9 mouse cellular contexts compared by ENCODE assay signal in the genomic region with DNA sequence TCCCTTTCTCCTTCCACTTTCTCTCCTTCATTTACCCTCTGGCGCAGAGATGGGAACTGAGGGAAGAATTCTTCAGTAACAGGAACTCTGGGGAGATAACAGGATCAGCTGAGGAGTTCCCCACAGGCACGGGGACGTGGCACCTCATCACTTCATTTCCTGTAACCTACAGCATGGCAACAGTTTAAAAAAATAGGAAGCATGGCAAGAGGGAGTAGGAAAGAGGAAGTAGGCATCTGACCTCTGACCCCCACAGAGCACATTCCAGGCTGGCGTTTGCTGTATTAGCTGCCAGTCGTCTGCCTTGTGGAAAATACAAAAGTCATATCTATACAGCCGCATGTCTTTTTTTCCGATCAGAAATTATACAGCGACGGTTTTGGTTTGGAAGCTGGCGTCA.
DNase-seq lines count a peak whose midpoint lies in the region; ATAC-seq and TF ChIP-seq lines count a peak whose summit lies in the region.
"Had no signal": no experiment of that assay in that cellular context is flagged by ENCODE, and none has a peak within 500 bp of the region (broad histone marks: within the 10 kb centered on the region; RNA-seq: fewer than 3 reads in every experiment).

No protein-coding gene starts in this region.

- peaks cover 34% of the 10 kb centered on the region for H3K4me1 ChIP-seq in midbrain, embryonic 10.5 days
- H3K4me1 ChIP-seq in midbrain, embryonic 14.5 days (ENCODE audit: control insufficient read depth, insufficient read depth, low read length) = no peaks in the 10 kb centered on the region
- H3K4me1 ChIP-seq in liver, embryonic 14.5 days (replicated peaks; ENCODE audit: control insufficient read depth in 2 of 2, insufficient read depth in 2 of 2, low read length in 1 of 2) = peaks cover 29 to 48% of the 10 kb centered on the region in 2 experiments

- H3K27ac ChIP-seq in midbrain, embryonic 10.5 days (replicated peaks) = peak overlapping the region; percentile 33; the same call in 1 of the 2 replicates
- H3K27ac ChIP-seq in midbrain, embryonic 14.5 days (replicated peaks; ENCODE audit: low read depth, low read length) = no peak overlapping the region
- peak overlapping the region; percentile 12; the same call in 1 of the 2 replicates for H3K27ac ChIP-seq in liver, embryonic 14.5 days
- H3K27ac ChIP-seq: embryonic facial prominence, embryonic 13.5 days had no signal

- H3K4me3 ChIP-seq in midbrain, embryonic 10.5 days = no peak overlapping the region
- H3K4me3 ChIP-seq in midbrain, embryonic 14.5 days (replicated peaks; ENCODE audit: low read depth, low read length) = no peak overlapping the region
- H3K4me3 ChIP-seq in liver, embryonic 14.5 days (ENCODE audit: insufficient read depth in 1 of 2, low read depth in 2 of 2, low read length in 2 of 2) = no peak overlapping the region
- H3K4me3 ChIP-seq: embryonic facial prominence, embryonic 13.5 days had no signal

- no peak for TF ChIP-seq CTCF in liver, embryonic 14.5 days (IDR thresholded peaks at IDR 0.05; ENCODE audit: low read depth)

- DNase-seq in adrenal gland, postnatal 10 days = peak; percentile 32
- no peak for DNase-seq in adrenal gland, postnatal 25 days
- no peak for DNase-seq in midbrain, embryonic 10.5 days (ENCODE audit: low spot score)
- no peak for DNase-seq in midbrain, embryonic 14.5 days
- DNase-seq in liver, embryonic 14.5 days (ENCODE audit: low read depth in 3 of 3, low spot score in 3 of 3) = no peak
- peak; percentile 29 for DNase-seq in yolk sac, embryonic 10.5 days (ENCODE audit: low spot score)
- DNase-seq in MN1 (ENCODE audit: low spot score) = no peak
- no peak for DNase-seq in Muller cell, postnatal 12 days (ENCODE audit: inconsistent ontology term)

- H3K36me3 ChIP-seq in midbrain, embryonic 10.5 days = no peaks in the 10 kb centered on the region
- no peaks in the 10 kb centered on the region for H3K36me3 ChIP-seq in midbrain, embryonic 14.5 days (ENCODE audit: control insufficient read depth, insufficient read depth, low read length)
- no peaks in the 10 kb centered on the region for H3K36me3 ChIP-seq in liver, embryonic 14.5 days (replicated peaks; ENCODE audit: control insufficient read depth, insufficient read depth, low read depth)

- TF ChIP-seq EP300 in liver, embryonic 14.5 days (IDR thresholded peaks at IDR 0.05; ENCODE audit: low read depth) = no peak

- no peak overlapping the region for H3K4me2 ChIP-seq in midbrain, embryonic 14.5 days (ENCODE audit: low read length)
- H3K4me2 ChIP-seq in liver, embryonic 14.5 days (ENCODE audit: low read depth) = peak overlapping the region; percentile 56
- H3K4me2 ChIP-seq: embryonic facial prominence, embryonic 13.5 days had no signal

- no peaks in the 10 kb centered on the region for H3K27me3 ChIP-seq in midbrain, embryonic 10.5 days (ENCODE audit: low read depth, poor library complexity, severe bottlenecking)
- H3K27me3 ChIP-seq in midbrain, embryonic 14.5 days (ENCODE audit: control insufficient read depth, insufficient read depth, low read length) = no peaks in the 10 kb centered on the region
- no peaks in the 10 kb centered on the region for H3K27me3 ChIP-seq in liver, embryonic 14.5 days (ENCODE audit: control insufficient read depth, insufficient read depth, low read length)
- H3K27me3 ChIP-seq: embryonic facial prominence, embryonic 13.5 days had no signal

- 70% methylated on average over 10 of the region's 10 CpGs for WGBS in midbrain, embryonic 10.5 days
- WGBS in midbrain, embryonic 14.5 days = 71% methylated on average over 10 of the region's 10 CpGs
- 13% methylated on average over 10 of the region's 10 CpGs for WGBS in liver, embryonic 14.5 days (ENCODE audit: insufficient replicate concordance)

- H3K9ac ChIP-seq in midbrain, embryonic 14.5 days (replicated peaks; ENCODE audit: low read length) = no peak overlapping the region
- H3K9ac ChIP-seq in liver, embryonic 14.5 days (replicated peaks) = peak overlapping the region; percentile 36; the same call in 1 of the 2 replicates
- H3K9ac ChIP-seq: embryonic facial prominence, embryonic 13.5 days had no signal

- no peak for ATAC-seq in midbrain, embryonic 14.5 days (ENCODE audit: low FRiP score, low TSS enrichment)
- ATAC-seq in liver, embryonic 14.5 days (ENCODE audit: insufficient read depth) = no peak

- no peaks in the 10 kb centered on the region for H3K9me3 ChIP-seq in midbrain, embryonic 10.5 days (replicated peaks)
- H3K9me3 ChIP-seq in midbrain, embryonic 14.5 days (ENCODE audit: control insufficient read depth, low read length) = no peaks in the 10 kb centered on the region
- no peaks in the 10 kb centered on the region for H3K9me3 ChIP-seq in liver, embryonic 14.5 days (ENCODE audit: control insufficient read depth, low read length)
- H3K9me3 ChIP-seq: embryonic facial prominence, embryonic 13.5 days had no signal

Comparison
In these comparisons a context has a peak if more than half of its experiments do, and no peak if none do; other contexts are left out.
1. DNase-seq: peak in adrenal gland, postnatal 10 days (single experiment) and yolk sac, embryonic 10.5 days (single experiment); none in adrenal gland, postnatal 25 days (single experiment), midbrain, embryonic 10.5 days (single experiment), midbrain, embryonic 14.5 days (single experiment), liver, embryonic 14.5 days (0 of 3), MN1 (single experiment) and Muller cell, postnatal 12 days (single experiment).